10 mouse cellular contexts compared by ENCODE assay signal in genomic region chr1:127338833-127339487, GRCm38 (mm10).
DNase-seq lines count a peak whose midpoint lies in the region; ATAC-seq and TF ChIP-seq lines count a peak whose summit lies in the region.
"Had no signal": no experiment of that assay in that cellular context is flagged by ENCODE, and none has a peak within 500 bp of the region (broad histone marks: within the 10 kb centered on the region; RNA-seq: fewer than 3 reads in every experiment).

No protein-coding gene starts in this region.

- no peak overlapping the region for H3K4me3 ChIP-seq in hindbrain, embryonic 13.5 days
- H3K4me3 ChIP-seq in hindbrain, embryonic 12.5 days = no peak overlapping the region
- no peak overlapping the region for H3K4me3 ChIP-seq in left cerebral cortex, adult 2 months
- no peak overlapping the region for H3K4me3 ChIP-seq in intestine, postnatal 0 days (ENCODE audit: low read depth, low read length)
- H3K4me3 ChIP-seq: lung, embryonic 15.5 days had no signal

- H3K4me1 ChIP-seq in hindbrain, embryonic 13.5 days (replicated peaks) = peaks cover 24% of the 10 kb centered on the region
- H3K4me1 ChIP-seq in hindbrain, embryonic 12.5 days = peaks cover 8% of the 10 kb centered on the region; the same call in 1 of the 2 replicates
- H3K4me1 ChIP-seq in intestine, postnatal 0 days (replicated peaks; ENCODE audit: control insufficient read depth, insufficient read depth, low read length) = no peaks in the 10 kb centered on the region
- H3K4me1 ChIP-seq: lung, embryonic 15.5 days had no signal

- intact Hi-C loops in left cerebral cortex, adult 2 months (cut with DNase I) = no loop called here

- no peak overlapping the region for H3K4me2 ChIP-seq in hindbrain, embryonic 13.5 days
- no peak overlapping the region for H3K4me2 ChIP-seq in hindbrain, embryonic 12.5 days (replicated peaks)
- no peak overlapping the region for H3K4me2 ChIP-seq in intestine, postnatal 0 days (replicated peaks; ENCODE audit: low read depth)
- H3K4me2 ChIP-seq: lung, embryonic 15.5 days had no signal

- no peak overlapping the region for H3K9ac ChIP-seq in hindbrain, embryonic 13.5 days
- H3K9ac ChIP-seq in hindbrain, embryonic 12.5 days = no peak overlapping the region
- H3K9ac ChIP-seq in intestine, postnatal 0 days (ENCODE audit: low read depth, low read length) = no peak overlapping the region
- H3K9ac ChIP-seq: lung, embryonic 15.5 days had no signal

- DNase-seq in adrenal gland, postnatal 36 days = peak; percentile 17 to 31
- DNase-seq in gastrocnemius, adult 18-20 months (ENCODE audit: low spot score) = peak; percentile 81
- DNase-seq in kidney, postnatal 14 days = peak; percentile 61
- no peak for DNase-seq in left cerebral cortex, adult 2 months (ENCODE audit: extremely low spot score in 1 of 2, low spot score in 2 of 2)
- no peak for DNase-seq in frontal cortex, postnatal 36 days (ENCODE audit: low spot score in 2 of 2)

- H3K27me3 ChIP-seq in hindbrain, embryonic 13.5 days = no peaks in the 10 kb centered on the region
- no peaks in the 10 kb centered on the region for H3K27me3 ChIP-seq in hindbrain, embryonic 12.5 days
- no peaks in the 10 kb centered on the region for H3K27me3 ChIP-seq in intestine, postnatal 0 days (replicated peaks; ENCODE audit: control insufficient read depth, insufficient read depth, low read length)
- H3K27me3 ChIP-seq: lung, embryonic 15.5 days had no signal

- H3K36me3 ChIP-seq in hindbrain, embryonic 13.5 days = no peaks in the 10 kb centered on the region
- no peaks in the 10 kb centered on the region for H3K36me3 ChIP-seq in hindbrain, embryonic 12.5 days
- no peaks in the 10 kb centered on the region; the same call in 1 of the 2 replicates for H3K36me3 ChIP-seq in intestine, postnatal 0 days (ENCODE audit: control insufficient read depth, insufficient read depth)
- H3K36me3 ChIP-seq: lung, embryonic 15.5 days had no signal

- WGBS in hindbrain, embryonic 13.5 days = 51% methylated on average over 9 of the region's 9 CpGs
- 69% methylated on average over 9 of the region's 9 CpGs for WGBS in hindbrain, embryonic 12.5 days
- 60% methylated on average over 9 of the region's 9 CpGs for WGBS in intestine, postnatal 0 days

- H3K9me3 ChIP-seq in hindbrain, embryonic 13.5 days = no peaks in the 10 kb centered on the region
- no peaks in the 10 kb centered on the region for H3K9me3 ChIP-seq in hindbrain, embryonic 12.5 days (replicated peaks)
- no peaks in the 10 kb centered on the region for H3K9me3 ChIP-seq in intestine, postnatal 0 days (ENCODE audit: control insufficient read depth)
- H3K9me3 ChIP-seq: lung, embryonic 15.5 days had no signal

- 0 out of 2 replicates have a peak, but pooled peaks have one; percentile 27 for ATAC-seq in hindbrain, embryonic 13.5 days (ENCODE audit: low FRiP score)
- ATAC-seq in hindbrain, embryonic 12.5 days (ENCODE audit: low FRiP score) = no peak
- ATAC-seq in intestine, postnatal 0 days = no peak
- ATAC-seq: inflammation-experienced regulatory T-cells, adult 6 months had no signal

- peak overlapping the region; percentile 23; the same call in 1 of the 2 replicates for H3K27ac ChIP-seq in hindbrain, embryonic 13.5 days
- H3K27ac ChIP-seq in hindbrain, embryonic 12.5 days = no peak overlapping the region
- H3K27ac ChIP-seq in left cerebral cortex, adult 2 months = no peak overlapping the region
- no peak overlapping the region for H3K27ac ChIP-seq in intestine, postnatal 0 days (ENCODE audit: low read depth, low read length)
- H3K27ac ChIP-seq: lung, embryonic 15.5 days had no signal

- no peak for TF ChIP-seq CTCF in left cerebral cortex, adult 2 months (IDR thresholded peaks at IDR 0.05)
- TF ChIP-seq CTCF in intestine, postnatal 0 days (IDR thresholded peaks at IDR 0.05; ENCODE audit: low read depth) = no peak

Comparison
In these comparisons a context has a peak if more than half of its experiments do, and no peak if none do; other contexts are left out.
1. DNase-seq: peak in adrenal gland, postnatal 36 days (2 of 2), gastrocnemius, adult 18-20 months (single experiment) and kidney, postnatal 14 days (single experiment); none in left cerebral cortex, adult 2 months (0 of 2) and frontal cortex, postnatal 36 days (0 of 2).